Mouse (Mus musculus): ENCODE measurements around the gene Clec4a4. TPM values are rescaled to one million over a fixed set of nuclear protein-coding genes. Genes with fewer than 3 reads are reported as not detected.

Gene Clec4a4
- polyA plus RNA-seq, 1 experiment from 2014 or later: 0.25 TPM

Other genes with a start within 250 kb of the Clec4a4 start
- gene Slc2a3, start 188.7 kb upstream of the Clec4a4 start, polyA plus RNA-seq (2014; fragmentation: Nextera tagmentation; extraction: Ambion mirVana): 59.4 and 66.8 TPM in 2 replicates
- gene Foxj2, start 170.5 kb upstream of the Clec4a4 start, polyA plus RNA-seq (2014; fragmentation: Nextera tagmentation; extraction: Ambion mirVana): 3.8 and 4.0 TPM in 2 replicates
- 2.7 and 3.5 TPM in 2 replicates for gene C3ar1, start 134.2 kb upstream of the Clec4a4 start, polyA plus RNA-seq (2014; fragmentation: Nextera tagmentation; extraction: Ambion mirVana)
- gene Necap1, start 115.9 kb upstream of the Clec4a4 start, polyA plus RNA-seq (2014; fragmentation: Nextera tagmentation; extraction: Ambion mirVana): 39.8 and 44.4 TPM in 2 replicates
- 3.2 and 3.6 TPM in 2 replicates for gene Clec4a1, start 68.5 kb upstream of the Clec4a4 start, polyA plus RNA-seq (2014; fragmentation: Nextera tagmentation; extraction: Ambion mirVana)
- gene Clec4a3, start 37.9 kb upstream of the Clec4a4 start, polyA plus RNA-seq (2014; fragmentation: Nextera tagmentation; extraction: Ambion mirVana): 1.9 and 2.6 TPM in 2 replicates
- gene Clec4b1, start 59.6 kb downstream of the Clec4a4 start, polyA plus RNA-seq (2014; fragmentation: Nextera tagmentation; extraction: Ambion mirVana): not detected in 2 replicates
- 2.9 and 3.7 TPM in 2 replicates for gene Clec4a2, start 116.1 kb downstream of the Clec4a4 start, polyA plus RNA-seq (2014; fragmentation: Nextera tagmentation; extraction: Ambion mirVana)
- gene Clec4b2, start 182.5 kb downstream of the Clec4a4 start, polyA plus RNA-seq (2014; fragmentation: Nextera tagmentation; extraction: Ambion mirVana): not detected in 2 replicates
- 2.6 and 3.1 TPM in 2 replicates for gene Clec4n, start 239.5 kb downstream of the Clec4a4 start, polyA plus RNA-seq (2014; fragmentation: Nextera tagmentation; extraction: Ambion mirVana)